Mouse (Mus musculus) E14TG2a.4 (cell line): ENCODE measurements around the gene Nfib.

Experiments used
- CTCF ChIP-seq: conservative IDR thresholded peaks from 2 replicates; pipeline ENCODE4 v1.5.1; 2014; ENCODE audit warnings: low read length
- NANOG ChIP-seq: IDR thresholded peaks from 2 replicates; pipeline ENCODE4 v1.6.1; 2014; ENCODE audit warnings: borderline replicate concordance, low read length, mixed read lengths

- no peak for TF ChIP-seq CTCF
- no peak for TF ChIP-seq NANOG
These were observed 172.9 kb downstream of the Nfib start for GRCm38 (mm10) chr4:82532443-82533191.
